Mouse (Mus musculus): ENCODE measurements around the gene Tmem41a.
"Not testable (repeated sequence)": the region's sequence is repeated elsewhere in the genome, so short reads cannot be mapped to it uniquely, and the experiment has no call there.

Tmem41a gene

GRCm38 (mm10) chr16:21946761-21947715, at the start of gene Tmem41a:
TSS of gene Tmem41a (minus strand) at chr16:21947552.
- peak; percentile 89 for DNase-seq (ENCODE audit: extremely low spot score, low spot score)

GRCm38 (mm10) chr16:21996402-21996801, 49.0 kb upstream of the Tmem41a start:
- DNase-seq (ENCODE audit: extremely low spot score, low spot score), result no peak

- no peak for DNase-seq (ENCODE audit: extremely low spot score, low spot score)
Measured at GRCm38 (mm10) chr16:21995304-21995703, 48.0 kb upstream of the Tmem41a start, which contains the start of gene Liph. TSS of gene Liph (minus strand) at chr16:21995663.

- no peak for DNase-seq (ENCODE audit: extremely low spot score, low spot score)
Measured at GRCm38 (mm10) chr16:21991774-21992173, 44.4 kb upstream of the Tmem41a start.

- DNase-seq (ENCODE audit: extremely low spot score, low spot score), result not testable (repeated sequence)
Measured at GRCm38 (mm10) chr16:21990893-21991292, 43.5 kb upstream of the Tmem41a start.

GRCm38 (mm10) chr16:21987956-21988355, 40.6 kb upstream of the Tmem41a start:
- DNase-seq (ENCODE audit: extremely low spot score, low spot score), result no peak

GRCm38 (mm10) chr16:21986191-21986590, 38.8 kb upstream of the Tmem41a start:
- DNase-seq (ENCODE audit: extremely low spot score, low spot score), result no peak

GRCm38 (mm10) chr16:21984091-21984490, 36.7 kb upstream of the Tmem41a start:
- no peak for DNase-seq (ENCODE audit: extremely low spot score, low spot score)

- no peak for DNase-seq (ENCODE audit: extremely low spot score, low spot score)
Measured at GRCm38 (mm10) chr16:21983581-21983980, 36.2 kb upstream of the Tmem41a start.

GRCm38 (mm10) chr16:21983146-21983545, 35.8 kb upstream of the Tmem41a start:
- no peak for DNase-seq (ENCODE audit: extremely low spot score, low spot score)

- no peak for DNase-seq (ENCODE audit: extremely low spot score, low spot score)
Measured at GRCm38 (mm10) chr16:21977347-21977746, 30.0 kb upstream of the Tmem41a start.

- no peak for DNase-seq (ENCODE audit: extremely low spot score, low spot score)
Measured at GRCm38 (mm10) chr16:21976203-21976602, 28.9 kb upstream of the Tmem41a start.

GRCm38 (mm10) chr16:21971446-21971845, 24.1 kb upstream of the Tmem41a start:
- no peak for DNase-seq (ENCODE audit: extremely low spot score, low spot score)

- DNase-seq (ENCODE audit: extremely low spot score, low spot score), result no peak
Measured at GRCm38 (mm10) chr16:21970536-21970935, 23.2 kb upstream of the Tmem41a start.

GRCm38 (mm10) chr16:21969874-21970273, 22.5 kb upstream of the Tmem41a start:
- DNase-seq (ENCODE audit: extremely low spot score, low spot score), result no peak

GRCm38 (mm10) chr16:21965576-21965975, 18.2 kb upstream of the Tmem41a start:
- DNase-seq (ENCODE audit: extremely low spot score, low spot score), result no peak

GRCm38 (mm10) chr16:21955591-21955990, 8.2 kb upstream of the Tmem41a start:
- no peak for DNase-seq (ENCODE audit: extremely low spot score, low spot score)

- DNase-seq (ENCODE audit: extremely low spot score, low spot score), result peak; percentile 17
Measured at GRCm38 (mm10) chr16:21928471-21928870, 18.9 kb downstream of the Tmem41a start.

- DNase-seq (ENCODE audit: extremely low spot score, low spot score), result no peak
Measured at GRCm38 (mm10) chr16:21916681-21917080, 30.7 kb downstream of the Tmem41a start.

GRCm38 (mm10) chr16:21913347-21913746, 34.0 kb downstream of the Tmem41a start:
- no peak for DNase-seq (ENCODE audit: extremely low spot score, low spot score)

GRCm38 (mm10) chr16:21908906-21909305, 38.4 kb downstream of the Tmem41a start:
- not testable (repeated sequence) for DNase-seq (ENCODE audit: extremely low spot score, low spot score)

GRCm38 (mm10) chr16:21906902-21907301, 40.5 kb downstream of the Tmem41a start:
- DNase-seq (ENCODE audit: extremely low spot score, low spot score), result no peak

- no peak for DNase-seq (ENCODE audit: extremely low spot score, low spot score)
Measured at GRCm38 (mm10) chr16:21905996-21906395, 41.4 kb downstream of the Tmem41a start.
